Mouse (Mus musculus) testis, adult 2 months (tissue): ENCODE data around the gene Sdsl.

Source experiments
- CTCF ChIP-seq: fragments of 200-500 bp; IDR thresholded peaks from 2 replicates; pipeline ENCODE4 v1.5.1; 2012; ENCODE audit warnings: low read depth, mild to moderate bottlenecking, inconsistent platforms, low read length, moderate library complexity; ENCODE audit not compliant: control insufficient read depth, insufficient read depth, insufficient replicate concordance
- POLR2A ChIP-seq: fragments of 200-500 bp; IDR thresholded peaks from 2 replicates; pipeline ENCODE4 v1.6.1; 2012; ENCODE audit warnings: low read depth, mild to moderate bottlenecking, inconsistent platforms, low read length, moderate library complexity; ENCODE audit not compliant: control insufficient read depth

- TF ChIP-seq CTCF (no peak), POLR2A (no peak)
Measured at GRCm38 (mm10) chr5:120433135-120433760, 39.4 kb downstream of the Sdsl start.
